Mouse (Mus musculus) kidney, adult 2 months (tissue): ENCODE data around the gene Gm10945. TPM values are rescaled to one million over a fixed set of nuclear protein-coding genes. Genes with fewer than 3 reads are reported as not detected.
A peak's percentile ranks its signal among the peaks of the same experiment; 100 is the strongest.

ENCODE experiments used
- DNase-seq: peaks from one replicate; pipeline ENCODE4 v3.0.0; 2021
- H3K27ac ChIP-seq: fragments of 200-500 bp; 2 replicates; pipeline ENCODE4 v1.5.1; 2012; ENCODE audit warnings: low read depth, low read length, control low read depth, inconsistent platforms; ENCODE audit not compliant: insufficient read depth
- H3K27me3 ChIP-seq: fragments of 200-500 bp; replicated peaks from 2 replicates; pipeline ENCODE4 v1.6.1; 2012; ENCODE audit warnings: mild to moderate bottlenecking, moderate library complexity, low read length, inconsistent platforms; ENCODE audit not compliant: control insufficient read depth, insufficient read depth
- H3K36me3 ChIP-seq: fragments of 200-500 bp; 2 replicates; pipeline ENCODE4 v1.6.1; 2012; ENCODE audit warnings: mild to moderate bottlenecking, moderate library complexity, low read length, inconsistent platforms; ENCODE audit not compliant: control insufficient read depth, insufficient read depth
- H3K4me1 ChIP-seq: fragments of 200-500 bp; 2 replicates; pipeline ENCODE4 v1.6.1; 2011; ENCODE audit warnings: low read length; ENCODE audit not compliant: control insufficient read depth, insufficient read depth
- H3K4me3 ChIP-seq: fragments of 200-500 bp; 2 replicates; pipeline ENCODE4 v1.5.1; 2011; ENCODE audit warnings: mild to moderate bottlenecking, low read depth, low read length, control low read depth; ENCODE audit not compliant: insufficient read depth
- CTCF ChIP-seq: fragments of 200-500 bp; conservative IDR thresholded peaks from 2 replicates; pipeline ENCODE4 v1.5.1; 2011; ENCODE audit warnings: low read depth, mild to moderate bottlenecking, control low read depth, low read length, moderate library complexity, mixed read lengths; ENCODE audit not compliant: insufficient read depth, insufficient read length
- POLR2A ChIP-seq: fragments of 200-500 bp; IDR thresholded peaks from one replicate; pipeline ENCODE4 v1.6.1; 2011; ENCODE audit warnings: low read depth, low read length, control low read depth
- WGBS: fragments of 180-500 bp; shearing (Covaris S2); methylation state at CpG from one replicate; pipeline ENCODE4 v1.1.7; 2018; 5-methylcytosine and 5-hydroxymethylcytosine counted together
- polyA plus RNA-seq: library from polyadenylated mRNA; depleted of rRNA; stranded (reverse); fragments of >200 nt; gene quantifications from 2 replicates; pipeline ENCODE4 v1.2.3, GENCODE M21; 2012; rRNA removed

The Gm10945 gene
- polyA plus RNA-seq, 1 experiment = not detected

- Histone ChIP-seq H3K4me3 (no peak overlapping the region), H3K27ac (no peak overlapping the region), H3K4me1 (no peaks in the 10 kb centered on the region), H3K36me3 (no peaks in the 10 kb centered on the region), H3K27me3 (no peaks in the 10 kb centered on the region; the same call in 1 of the 2 replicates)
- WGBS = 68% methylated on average over 4 of the region's 4 CpGs
- TF ChIP-seq POLR2A (no peak), CTCF (no peak)
- no peak for DNase-seq
Measured at GRCm38 (mm10) chr10:6717181-6717948, 44.2 kb downstream of the Gm10945 start.

- H3K27ac ChIP-seq = no peak overlapping the region
- WGBS = 93% methylated on average over 1 of the region's 1 CpGs
- H3K4me1 ChIP-seq = no peaks in the 10 kb centered on the region
- no peak overlapping the region for H3K4me3 ChIP-seq
- no peaks in the 10 kb centered on the region for H3K36me3 ChIP-seq
- H3K27me3 ChIP-seq = no peaks in the 10 kb centered on the region
- no peak for DNase-seq
- TF ChIP-seq CTCF (no peak), POLR2A (no peak)
Measured at GRCm38 (mm10) chr10:6705226-6705885, 56.2 kb downstream of the Gm10945 start.

GRCm38 (mm10) chr10:6694218-6694850 is 67.2 kb downstream of the Gm10945 start:
- peak; percentile 36 for DNase-seq

More at GRCm38 (mm10) chr10:6694218-6694850, 67.2 kb downstream of the Gm10945 start:
- 51% methylated on average over 13 of the region's 13 CpGs for WGBS
- H3K27me3 ChIP-seq = no peaks in the 10 kb centered on the region; the same call in 1 of the 2 replicates
- no peaks in the 10 kb centered on the region for H3K36me3 ChIP-seq
- H3K4me1 ChIP-seq = no peaks in the 10 kb centered on the region
- H3K4me3 ChIP-seq = no peak overlapping the region
- TF ChIP-seq POLR2A = no peak
- TF ChIP-seq CTCF = peak; percentile 61
- H3K27ac ChIP-seq = no peak overlapping the region

Other genes with a start within 250 kb of the Gm10945 start
- gene Oprm1, start 3.3 kb downstream of the Gm10945 start, polyA plus RNA-seq = not detected in 2 replicates